Mouse (Mus musculus): ENCODE data around the gene Prss57. TPM values are rescaled to one million over a fixed set of nuclear protein-coding genes. Genes with fewer than 3 reads are reported as not detected.

Gene Prss57
- total RNA-seq, 2 experiments from 2014 or later, result 0.61 to 0.89 TPM

GRCm38 (mm10) chr10:79807826-79808225, 17.1 kb upstream of the Prss57 start:
- no peak for DNase-seq (ENCODE audit: low spot score in 2 of 2)

GRCm38 (mm10) chr10:79806972-79807371, 16.2 kb upstream of the Prss57 start:
- no peak for DNase-seq (ENCODE audit: low spot score in 2 of 2)

GRCm38 (mm10) chr10:79806331-79806730, 15.6 kb upstream of the Prss57 start:
- DNase-seq (ENCODE audit: low spot score in 2 of 2), result no peak

- DNase-seq (ENCODE audit: low spot score in 2 of 2), result no peak
These were observed 14.9 kb upstream of the Prss57 start for GRCm38 (mm10) chr10:79805636-79806035.

- DNase-seq (ENCODE audit: low spot score in 2 of 2), result peak; percentile 95 to 96
These were observed 13.1 kb upstream of the Prss57 start for GRCm38 (mm10) chr10:79803716-79804323.

- no peak for DNase-seq (ENCODE audit: low spot score in 2 of 2)
These were observed 11.7 kb upstream of the Prss57 start for GRCm38 (mm10) chr10:79802331-79802971.

- DNase-seq (ENCODE audit: low spot score in 2 of 2), result no peak
These were observed 11.1 kb upstream of the Prss57 start for GRCm38 (mm10) chr10:79801837-79802236.

- no peak for DNase-seq (ENCODE audit: low spot score in 2 of 2)
These were observed 9.7 kb upstream of the Prss57 start for GRCm38 (mm10) chr10:79800508-79800907.

GRCm38 (mm10) chr10:79798289-79798928, 7.6 kb upstream of the Prss57 start:
- DNase-seq (ENCODE audit: low spot score in 2 of 2), result no peak

GRCm38 (mm10) chr10:79797326-79797725, 6.6 kb upstream of the Prss57 start:
- no peak for DNase-seq (ENCODE audit: low spot score in 2 of 2)

GRCm38 (mm10) chr10:79795905-79796304, 5.1 kb upstream of the Prss57 start:
- DNase-seq (ENCODE audit: low spot score in 2 of 2), result no peak

- no peak for DNase-seq (ENCODE audit: low spot score in 2 of 2)
These were observed 3.8 kb upstream of the Prss57 start for GRCm38 (mm10) chr10:79794491-79794931.

- DNase-seq (ENCODE audit: low spot score in 2 of 2), result peak; percentile 64 to 80
These were observed 3.2 kb upstream of the Prss57 start for GRCm38 (mm10) chr10:79793738-79794490.

- peak; percentile 76 to 88 for DNase-seq (ENCODE audit: low spot score in 2 of 2)
These were observed 2.4 kb upstream of the Prss57 start, which contains the start of gene Palm for GRCm38 (mm10) chr10:79793051-79793737. Gene Palm, plus strand, starts transcription at chr10:79793572.

- no peak for DNase-seq (ENCODE audit: low spot score in 2 of 2)
These were observed 1.7 kb upstream of the Prss57 start for GRCm38 (mm10) chr10:79792339-79793040.

GRCm38 (mm10) chr10:79789581-79789980, 1.2 kb downstream of the Prss57 start:
- no peak for DNase-seq (ENCODE audit: low spot score in 2 of 2)

GRCm38 (mm10) chr10:79788386-79789158, 2.2 kb downstream of the Prss57 start:
- DNase-seq (ENCODE audit: low spot score in 2 of 2), result peak in 1 of 2 experiments; percentile 86

- DNase-seq (ENCODE audit: low spot score in 2 of 2), result no peak
These were observed 6.6 kb downstream of the Prss57 start for GRCm38 (mm10) chr10:79783920-79784800.

GRCm38 (mm10) chr10:79783050-79783449, 7.7 kb downstream of the Prss57 start:
- DNase-seq (ENCODE audit: low spot score in 2 of 2), result no peak

Data from layer of hippocampus, adult 18-20 months (tissue).